Mouse (Mus musculus) right cerebral cortex, postnatal 14 days (tissue): ENCODE measurements around the gene Speer4a.
"Not testable (repeated sequence)": the region's sequence is repeated elsewhere in the genome, so short reads cannot be mapped to it uniquely, and the experiment has no call there.

Source experiments
- DNase-seq: peaks from one replicate; pipeline ENCODE4 v3.0.0; 2022

Speer4a gene

DNA sequence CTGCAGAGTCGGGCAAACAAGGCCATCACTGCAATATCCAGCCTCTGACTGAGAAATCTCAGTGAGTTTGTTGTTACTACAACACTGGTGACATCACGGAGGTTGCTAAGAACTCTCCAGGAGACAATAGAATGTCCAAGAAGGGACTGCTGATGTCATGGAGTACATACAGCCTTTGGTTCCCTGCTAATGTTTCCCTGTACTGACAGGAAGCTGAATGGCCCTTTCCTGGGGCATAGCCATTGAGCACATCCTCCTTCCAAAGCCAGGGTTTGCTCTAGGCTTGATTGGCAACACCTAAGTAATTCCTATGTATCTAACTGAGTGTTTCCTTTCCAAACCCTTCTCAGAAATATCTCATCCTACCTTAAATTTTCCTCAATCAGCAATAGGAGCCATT is at the start of gene Speer4a:
Gene Speer4a, minus strand, starts transcription at position 101 of the 400 bp plus-strand sequence.
- not testable (repeated sequence) for DNase-seq

DNA sequence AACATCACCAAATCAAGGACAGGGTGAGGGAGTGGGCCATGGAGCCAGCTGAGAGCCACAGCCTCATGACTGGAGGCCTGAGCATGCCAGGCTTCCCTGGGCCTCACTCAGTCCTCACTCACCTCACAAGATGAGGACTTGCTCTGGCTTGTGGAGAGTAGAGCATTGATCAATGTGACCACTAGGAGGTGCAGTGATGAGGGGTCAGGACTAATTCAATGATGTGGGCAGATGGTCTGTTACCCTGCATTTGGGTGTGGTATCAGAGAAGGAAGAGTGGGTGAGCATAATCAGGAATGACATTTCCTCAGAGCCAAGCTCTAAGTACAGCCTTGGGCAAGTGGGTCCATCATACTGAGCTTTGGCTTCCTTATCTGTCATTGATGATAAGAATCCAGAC is 39.7 kb upstream of the Speer4a start:
- not testable (repeated sequence) for DNase-seq

DNA sequence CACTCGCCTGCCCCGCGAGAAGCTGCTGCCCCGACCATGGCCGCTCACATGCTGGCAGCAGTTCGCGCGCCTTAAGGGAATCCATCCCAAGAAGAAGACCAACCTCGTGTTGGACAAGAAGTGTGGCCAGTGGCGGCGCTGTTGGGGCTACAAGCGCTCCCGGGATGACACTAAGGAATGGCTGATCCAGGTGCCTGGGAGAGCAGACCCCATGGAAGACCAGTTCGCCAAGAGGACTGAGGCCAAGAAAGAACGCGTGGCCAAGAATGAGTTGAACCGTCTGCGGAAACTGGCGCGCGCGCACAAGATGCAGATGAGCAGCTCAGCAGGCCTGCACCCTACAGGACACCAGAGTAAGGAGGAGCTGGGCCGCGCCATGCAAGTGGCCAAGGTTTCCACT is 31.4 kb upstream of the Speer4a start:
- DNase-seq: no peak

DNA sequence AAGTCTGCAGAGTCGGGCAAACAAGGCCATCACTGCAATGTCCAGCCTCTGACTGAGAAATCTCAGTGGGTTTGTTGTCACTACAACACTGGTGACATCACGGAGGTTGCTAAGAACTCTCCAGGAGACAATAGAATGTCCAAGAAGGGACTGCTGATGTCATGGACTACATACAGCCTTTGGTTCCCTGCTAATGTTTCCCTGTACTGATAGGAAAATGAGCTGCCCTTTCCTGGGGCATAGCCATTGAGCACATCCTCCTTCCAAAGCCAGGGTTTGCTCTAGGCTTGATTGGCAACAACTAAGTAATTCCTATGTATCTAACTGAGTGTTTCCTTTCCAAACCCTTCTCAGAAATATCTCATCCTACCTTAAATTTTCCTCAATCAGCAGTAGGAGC is 19.1 kb upstream of the Speer4a start, which contains the start of gene Gm7347:
Gene Gm7347, minus strand, starts transcription at position 101 of the 400 bp plus-strand sequence.
- DNase-seq: not testable (repeated sequence)

DNA sequence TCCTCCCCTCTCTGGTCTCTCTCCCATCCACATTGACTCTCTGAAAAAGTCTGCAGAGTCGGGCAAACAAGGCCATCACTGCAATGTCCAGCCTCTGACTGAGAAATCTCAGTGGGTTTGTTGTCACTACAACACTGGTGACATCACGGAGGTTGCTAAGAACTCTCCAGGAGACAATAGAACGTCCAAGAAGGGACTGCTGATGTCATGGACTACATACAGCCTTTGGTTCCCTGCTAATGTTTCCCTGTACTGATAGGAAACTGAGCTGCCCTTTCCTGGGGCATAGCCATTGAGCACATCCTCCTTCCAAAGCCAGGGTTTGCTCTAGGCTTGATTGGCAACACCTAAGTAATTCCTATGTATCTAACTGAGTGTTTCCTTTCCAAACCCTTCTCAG is 16.5 kb downstream of the Speer4a start, which contains the start of gene Gm5862:
Gene Gm5862, minus strand, starts transcription at position 101 of the 400 bp plus-strand sequence.
- not testable (repeated sequence) for DNase-seq

DNA sequence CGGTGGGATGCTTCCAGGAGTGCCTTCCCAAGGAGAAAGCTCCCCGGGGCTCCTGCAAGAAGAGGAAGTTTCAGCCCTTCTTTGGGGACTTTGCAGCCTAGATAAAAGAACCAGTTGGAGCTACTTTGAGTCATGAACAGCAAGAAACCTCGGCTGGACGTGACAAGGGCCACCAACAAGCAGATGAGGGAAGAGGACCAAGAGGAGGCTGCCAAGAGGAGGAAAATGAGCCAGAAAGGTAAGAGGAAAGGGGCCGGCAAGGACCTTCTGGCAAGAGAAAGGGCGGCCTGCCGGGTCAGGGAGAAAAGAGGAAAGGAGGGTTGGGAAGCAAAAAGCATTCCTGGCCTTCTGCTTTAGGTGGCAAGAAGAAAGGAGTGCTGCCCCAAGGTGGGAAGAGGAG is 31.7 kb downstream of the Speer4a start:
- DNase-seq: not testable (repeated sequence)

DNA sequence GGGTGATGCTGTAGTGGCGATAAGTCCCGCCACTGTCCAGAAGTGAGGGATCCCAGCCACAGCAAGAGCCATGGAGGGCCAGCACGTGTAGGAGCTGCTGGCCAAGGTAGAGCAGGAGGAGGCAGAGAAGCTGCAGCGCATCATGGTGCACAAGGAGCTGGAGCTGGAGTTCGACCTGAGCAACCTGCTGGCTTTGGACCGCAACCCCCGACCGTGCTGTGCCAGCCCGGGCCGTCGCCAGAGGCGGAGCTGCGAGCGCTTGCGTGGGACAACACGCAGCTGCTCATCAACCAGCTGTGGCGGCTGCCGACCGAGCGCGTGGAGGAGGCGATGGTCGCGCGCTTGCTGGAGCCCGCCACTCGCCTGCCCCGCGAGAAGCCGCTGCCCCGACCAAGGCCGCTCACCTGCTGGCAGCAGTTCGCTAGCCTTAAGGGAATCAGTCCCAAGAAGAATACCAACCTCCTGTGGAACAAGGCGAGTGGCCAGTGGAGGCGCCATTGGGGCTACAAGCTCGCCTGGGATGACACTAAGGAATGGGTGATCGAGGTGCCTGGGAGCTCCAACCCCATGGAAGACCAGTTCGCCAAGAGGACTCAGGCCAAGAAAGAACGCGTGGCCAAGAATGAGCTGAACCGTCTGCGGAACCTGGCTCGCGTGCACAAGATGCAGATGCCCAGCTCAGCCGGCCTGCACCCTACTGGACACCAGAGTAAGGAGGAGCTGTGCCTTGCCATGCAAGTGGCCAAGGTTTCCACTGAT is 32.2 kb downstream of the Speer4a start:
- DNase-seq: peak; percentile 21

DNA sequence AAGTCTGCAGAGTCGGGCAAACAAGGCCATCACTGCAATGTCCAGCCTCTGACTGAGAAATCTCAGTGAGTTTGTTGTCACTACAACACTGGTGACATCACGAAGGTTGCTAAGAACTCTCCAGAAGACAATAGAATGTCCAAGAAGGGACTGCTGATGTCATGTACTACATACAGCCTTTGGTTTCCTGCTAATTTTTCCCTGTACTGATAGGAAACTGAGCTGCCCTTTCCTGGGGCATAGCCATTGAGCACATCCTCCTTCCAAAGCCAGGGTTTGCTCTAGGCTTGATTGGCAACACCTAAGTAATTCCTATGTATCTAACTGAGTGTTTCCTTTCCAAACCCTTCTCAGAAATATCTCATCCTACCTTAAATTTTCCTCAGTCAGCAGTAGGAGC is 34.7 kb downstream of the Speer4a start, which contains the start of gene Gm1979:
Gene Gm1979, minus strand, starts transcription at position 101 of the 400 bp plus-strand sequence.
- not testable (repeated sequence) for DNase-seq

DNA sequence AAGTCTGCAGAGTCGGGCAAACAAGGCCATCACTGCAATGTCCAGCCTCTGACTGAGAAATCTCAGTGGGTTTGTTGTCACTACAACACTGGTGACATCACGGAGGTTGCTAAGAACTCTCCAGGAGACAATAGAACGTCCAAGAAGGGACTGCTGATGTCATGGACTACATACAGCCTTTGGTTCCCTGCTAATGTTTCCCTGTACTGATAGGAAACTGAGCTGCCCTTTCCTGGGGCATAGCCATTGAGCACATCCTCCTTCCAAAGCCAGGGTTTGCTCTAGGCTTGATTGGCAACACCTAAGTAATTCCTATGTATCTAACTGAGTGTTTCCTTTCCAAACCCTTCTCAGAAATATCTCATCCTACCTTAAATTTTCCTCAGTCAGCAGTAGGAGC is 50.8 kb downstream of the Speer4a start, which contains the start of gene Gm21698:
Gene Gm21698, minus strand, starts transcription at position 101 of the 400 bp plus-strand sequence.
- not testable (repeated sequence) for DNase-seq
